ENCODE assay signal across 18 mouse cellular contexts in genomic region chr5:23464247-23464646, GRCm38 (mm10).
"Had no signal": no experiment of that assay in that cellular context is flagged by ENCODE, and none has a peak within 500 bp of the region (broad histone marks: within the 10 kb centered on the region; RNA-seq: fewer than 3 reads in every experiment).

No protein-coding gene starts in this region.

- H3K9me3 ChIP-seq: midbrain, embryonic 10.5 days; midbrain, embryonic 12.5 days; neural tube, embryonic 13.5 days; neural tube, embryonic 15.5 days had no signal

- H3K4me2 ChIP-seq: lung, embryonic 14.5 days; midbrain, embryonic 12.5 days; neural tube, embryonic 13.5 days; neural tube, embryonic 15.5 days had no signal

- H3K4me3 ChIP-seq: midbrain, embryonic 10.5 days; midbrain, embryonic 12.5 days; myocyte; neural tube, embryonic 13.5 days; neural tube, embryonic 15.5 days had no signal

- H3K27me3 ChIP-seq: midbrain, embryonic 12.5 days; neural tube, embryonic 13.5 days; neural tube, embryonic 15.5 days had no signal

- DNase-seq: lung, embryonic 14.5 days; lung, postnatal 10 days; lung, postnatal 4 days; midbrain, embryonic 14.5 days; retina, postnatal 1 day; right cerebral cortex, adult 18-20 months; right cerebral cortex, postnatal 25 days; right cerebral cortex, postnatal 4 days; spleen, adult 18-20 months; thymus, adult 18-20 months; thymus, postnatal 14 days; thymus, postnatal 36 days had no signal

- H3K27ac ChIP-seq: midbrain, embryonic 10.5 days; midbrain, embryonic 12.5 days; neural tube, embryonic 13.5 days; neural tube, embryonic 15.5 days had no signal

- H3K9ac ChIP-seq: lung, embryonic 14.5 days; midbrain, embryonic 12.5 days; neural tube, embryonic 13.5 days; neural tube, embryonic 15.5 days had no signal

- ATAC-seq: midbrain, embryonic 16.5 days had no signal

- H3K4me1 ChIP-seq: midbrain, embryonic 10.5 days; midbrain, embryonic 12.5 days; neural tube, embryonic 13.5 days; neural tube, embryonic 15.5 days had no signal
